Mouse (Mus musculus) brain, embryonic 18.5 days (tissue): Measurements from ENCODE around the gene Spdya.
"Not testable (repeated sequence)": the region's sequence is repeated elsewhere in the genome, so short reads cannot be mapped to it uniquely, and the experiment has no call there.

Experiments
- DNase-seq: peaks from one replicate; pipeline ENCODE4 v3.0.0-alpha.2; 2012; ENCODE audit warnings: low read depth, low spot score

Spdya gene

GRCm38 (mm10) chr17:71551757-71552451 is at the start of gene Spdya:
Gene Spdya (plus strand): TSS chr17:71552061.
- peak; percentile 58 for DNase-seq

- DNase-seq = no peak
These were observed 45.0 kb upstream of the Spdya start for GRCm38 (mm10) chr17:71506832-71507231.

GRCm38 (mm10) chr17:71510297-71510696 is 41.6 kb upstream of the Spdya start:
- no peak for DNase-seq

- no peak for DNase-seq
These were observed 25.6 kb upstream of the Spdya start for GRCm38 (mm10) chr17:71526302-71526708.

GRCm38 (mm10) chr17:71526711-71527564 is 24.9 kb upstream of the Spdya start, which contains the start of gene Ndc80:
Gene Ndc80 (minus strand): TSS chr17:71526857.
- peak; percentile 88 for DNase-seq

- no peak for DNase-seq
These were observed 23.8 kb upstream of the Spdya start for GRCm38 (mm10) chr17:71528042-71528441.

GRCm38 (mm10) chr17:71535595-71535994 is 16.3 kb upstream of the Spdya start:
- DNase-seq = not testable (repeated sequence)

- no peak for DNase-seq
These were observed 14.7 kb upstream of the Spdya start for GRCm38 (mm10) chr17:71537164-71537563.

GRCm38 (mm10) chr17:71548586-71548985 is 3.3 kb upstream of the Spdya start:
- no peak for DNase-seq

GRCm38 (mm10) chr17:71551350-71551749 is 511 bp upstream of the Spdya start:
- no peak for DNase-seq

GRCm38 (mm10) chr17:71552901-71553300 is 1.0 kb downstream of the Spdya start:
- DNase-seq = no peak

- no peak for DNase-seq
These were observed 9.8 kb downstream of the Spdya start for GRCm38 (mm10) chr17:71561631-71562030.

GRCm38 (mm10) chr17:71579176-71579705 is 27.4 kb downstream of the Spdya start:
- DNase-seq = no peak

- no peak for DNase-seq
These were observed 46.2 kb downstream of the Spdya start for GRCm38 (mm10) chr17:71597881-71598658.

GRCm38 (mm10) chr17:71598659-71599554 is 47.0 kb downstream of the Spdya start:
- peak; percentile 79 for DNase-seq

GRCm38 (mm10) chr17:71615638-71616318 is 63.9 kb downstream of the Spdya start, which contains the start of gene Wdr43:
Gene Wdr43 (plus strand): TSS chr17:71615895.
- peak; percentile 94 for DNase-seq

GRCm38 (mm10) chr17:71616319-71617032 is 64.6 kb downstream of the Spdya start:
- no peak for DNase-seq

- no peak for DNase-seq
These were observed 65.1 kb downstream of the Spdya start for GRCm38 (mm10) chr17:71617033-71617362.

GRCm38 (mm10) chr17:71617974-71618373 is 66.1 kb downstream of the Spdya start:
- DNase-seq = no peak
